Mouse (Mus musculus) adrenal gland, postnatal 10 days (tissue): ENCODE data around the gene Celsr1. TPM values are rescaled to one million over a fixed set of nuclear protein-coding genes. Genes with fewer than 3 reads are reported as not detected.
"Not testable (repeated sequence)": the region's sequence is repeated elsewhere in the genome, so short reads cannot be mapped to it uniquely, and the experiment has no call there.

Experiments used
- DNase-seq: peaks from one replicate; pipeline ENCODE4 v3.0.0; 2021; ENCODE audit warnings: mixed read lengths
- total RNA-seq, 2 experiments: library from RNA; stranded (reverse); gene quantifications; 2 replicates each; pipeline ENCODE4 v1.2.3; 2021

The Celsr1 gene
- total RNA-seq, 2 experiments from 2014 or later = 4.4 to 6.5 TPM

- no peak for DNase-seq
Observed at GRCm38 (mm10) chr15:86064191-86064849, 30.7 kb upstream of the Celsr1 start.

GRCm38 (mm10) chr15:86061848-86062481, 28.4 kb upstream of the Celsr1 start:
- DNase-seq = no peak

- no peak for DNase-seq
Observed at GRCm38 (mm10) chr15:86061221-86061620, 27.6 kb upstream of the Celsr1 start.

GRCm38 (mm10) chr15:86060581-86060980, 27.0 kb upstream of the Celsr1 start:
- no peak for DNase-seq

- DNase-seq = no peak
Observed at GRCm38 (mm10) chr15:86059835-86060380, 26.3 kb upstream of the Celsr1 start.

GRCm38 (mm10) chr15:86058931-86059834, 25.6 kb upstream of the Celsr1 start:
- DNase-seq = peak; percentile 41

GRCm38 (mm10) chr15:86058394-86058915, 24.9 kb upstream of the Celsr1 start:
- DNase-seq = peak; percentile 90

- no peak for DNase-seq
Observed at GRCm38 (mm10) chr15:86057908-86058307, 24.3 kb upstream of the Celsr1 start.

GRCm38 (mm10) chr15:86057413-86057812, 23.8 kb upstream of the Celsr1 start, which contains the start of gene Gramd4:
Gene Gramd4, plus strand, starts transcription at chr15:86057695.
- DNase-seq = peak; percentile 58

- no peak for DNase-seq
Observed at GRCm38 (mm10) chr15:86056221-86056760, 22.7 kb upstream of the Celsr1 start.

- not testable (repeated sequence) for DNase-seq
Observed at GRCm38 (mm10) chr15:86054861-86055260, 21.3 kb upstream of the Celsr1 start.

- peak; percentile 88 for DNase-seq
Observed at GRCm38 (mm10) chr15:86053890-86054536, 20.4 kb upstream of the Celsr1 start.

GRCm38 (mm10) chr15:86051878-86052478, 18.4 kb upstream of the Celsr1 start:
- DNase-seq = no peak

- no peak for DNase-seq
Observed at GRCm38 (mm10) chr15:86051152-86051551, 17.6 kb upstream of the Celsr1 start.

- no peak for DNase-seq
Observed at GRCm38 (mm10) chr15:86050170-86050743, 16.7 kb upstream of the Celsr1 start.

- DNase-seq = no peak
Observed at GRCm38 (mm10) chr15:86049510-86049909, 15.9 kb upstream of the Celsr1 start.

GRCm38 (mm10) chr15:86042364-86042763, 8.8 kb upstream of the Celsr1 start:
- DNase-seq = no peak

- DNase-seq = peak; percentile 66
Observed at GRCm38 (mm10) chr15:86041421-86041820, 7.8 kb upstream of the Celsr1 start.

GRCm38 (mm10) chr15:86038802-86039201, 5.2 kb upstream of the Celsr1 start:
- peak; percentile 83 for DNase-seq

- no peak for DNase-seq
Observed at GRCm38 (mm10) chr15:86035913-86036312, 2.3 kb upstream of the Celsr1 start.
